Mouse (Mus musculus): ENCODE results near the gene Alyref. TPM values are rescaled to one million over a fixed set of nuclear protein-coding genes. Genes with fewer than 3 reads are reported as not detected.

The Alyref gene
- polyA plus RNA-seq, 1 experiment from 2014 or later = 277 TPM

DNA sequence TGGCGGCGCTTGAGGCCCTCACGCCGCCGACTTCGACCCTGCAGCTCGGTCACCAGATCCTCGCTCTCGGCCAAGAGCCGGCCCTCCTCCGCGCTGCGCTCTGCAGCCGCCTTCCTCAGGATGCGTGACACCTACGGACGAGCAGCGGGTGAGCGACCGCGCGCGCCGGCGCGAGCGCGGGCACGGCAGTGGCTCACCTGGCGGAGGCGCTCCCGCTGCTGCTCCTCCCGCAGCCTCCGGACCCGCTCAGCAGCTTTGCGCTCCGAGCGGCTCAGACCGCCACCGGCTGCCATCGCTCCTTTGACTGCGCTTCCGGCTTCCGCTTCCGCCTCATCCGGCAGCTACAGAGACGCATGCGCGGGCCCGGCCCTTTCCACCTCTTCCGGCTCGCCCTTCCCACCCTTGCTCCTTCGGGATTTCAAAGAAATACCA is 26.5 kb upstream of the Alyref start:
- Histone ChIP-seq H3K4me1 (replicated peaks) (peaks cover 67% of the 10 kb centered on the region), H3K36me3 (replicated peaks) (peaks cover 65% of the 10 kb centered on the region), H3K27ac (replicated peaks) (peak overlapping the region; percentile 96), H3K9me3 (replicated peaks) (no peaks in the 10 kb centered on the region), H3K9ac (peak overlapping the region; percentile 93), H3K27me3 (no peaks in the 10 kb centered on the region), H3K4me3 (replicated peaks) (peak overlapping the region; percentile 93), H3K4me2 (peak overlapping the region; percentile 90)
- WGBS (ENCODE audit: insufficient replicate concordance) = 1% methylated on average over 53 of the region's 53 CpGs
- ATAC-seq (ENCODE audit: insufficient read depth) = peak; percentile 64

DNA sequence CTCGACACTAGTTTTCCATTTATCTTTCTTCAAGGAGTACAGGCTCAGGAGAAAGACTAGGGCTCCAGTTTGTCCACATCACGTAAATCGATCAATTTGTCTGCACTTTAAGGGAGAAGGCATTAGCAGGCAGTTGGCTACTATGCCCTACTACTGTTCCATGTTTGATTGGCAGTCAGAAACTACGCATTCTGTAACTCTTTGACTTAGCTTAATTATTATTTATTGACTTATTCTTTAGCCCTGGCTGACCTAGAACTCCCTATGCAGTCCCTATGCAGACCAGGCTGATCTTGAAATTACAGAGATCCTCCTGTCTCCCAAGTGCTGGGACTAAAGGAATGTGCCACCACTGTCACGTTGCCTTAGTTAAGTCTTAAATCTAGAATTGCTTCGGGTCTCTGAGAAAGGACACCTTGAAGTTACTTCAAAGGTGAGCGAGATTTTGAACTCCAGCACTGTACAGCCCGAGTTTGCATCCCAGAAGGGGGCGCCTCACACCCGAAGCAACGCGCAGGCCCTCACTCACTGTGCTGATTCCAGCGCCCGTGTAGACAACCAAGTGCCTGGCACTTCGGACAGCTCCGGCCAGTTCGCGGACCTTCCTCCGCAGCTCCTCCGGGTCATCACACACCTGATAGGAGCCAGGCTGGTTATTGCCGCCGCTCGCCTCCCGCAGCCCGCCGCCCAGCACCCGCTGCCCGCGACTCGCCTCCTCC is 26.0 kb upstream of the Alyref start:
- peaks cover 66% of the 10 kb centered on the region for H3K36me3 ChIP-seq (replicated peaks)
- no peaks in the 10 kb centered on the region for H3K9me3 ChIP-seq (replicated peaks)
- H3K4me1 ChIP-seq (replicated peaks) = peaks cover 63% of the 10 kb centered on the region
- H3K4me3 ChIP-seq (replicated peaks) = peak overlapping the region; percentile 93
- H3K4me2 ChIP-seq = peak overlapping the region; percentile 90
- peak overlapping the region; percentile 96 for H3K27ac ChIP-seq (replicated peaks)
- H3K27me3 ChIP-seq = no peaks in the 10 kb centered on the region
- ATAC-seq (ENCODE audit: insufficient read depth) = peak; percentile 82
- 10% methylated on average over 30 of the region's 30 CpGs for WGBS (ENCODE audit: insufficient replicate concordance)
- H3K9ac ChIP-seq = peak overlapping the region; percentile 93

DNA sequence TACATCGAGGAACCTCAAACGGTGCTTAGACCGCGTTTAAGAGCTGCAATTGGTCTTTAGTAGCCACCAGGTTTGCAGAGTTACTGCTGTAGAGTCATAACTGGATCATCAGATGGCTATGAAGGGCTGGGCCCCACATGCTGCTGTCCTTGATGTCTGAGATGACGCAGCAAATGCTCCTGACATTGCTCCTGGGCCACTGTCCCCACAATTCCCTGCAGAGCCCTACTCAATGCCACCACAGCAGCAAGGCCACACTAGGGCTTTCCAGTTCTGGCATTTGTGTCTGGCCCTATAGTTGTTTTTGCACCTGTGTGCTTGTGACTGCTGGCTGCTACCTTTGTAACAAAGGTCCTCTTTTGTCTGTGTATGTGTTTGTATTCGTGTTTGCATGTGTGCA is 24.6 kb upstream of the Alyref start:
- 86% methylated on average over 6 of the region's 6 CpGs for WGBS (ENCODE audit: insufficient replicate concordance)
- Histone ChIP-seq H3K36me3 (replicated peaks) (peaks cover 71% of the 10 kb centered on the region), H3K4me3 (replicated peaks) (no peak overlapping the region), H3K27ac (replicated peaks) (no peak overlapping the region), H3K9ac (no peak overlapping the region), H3K27me3 (no peaks in the 10 kb centered on the region), H3K9me3 (replicated peaks) (no peaks in the 10 kb centered on the region), H3K4me1 (replicated peaks) (peaks cover 65% of the 10 kb centered on the region), H3K4me2 (0 out of 2 replicates have a peak overlapping the region, but pooled peaks have one; percentile 90)
- ATAC-seq (ENCODE audit: insufficient read depth) = no peak

DNA sequence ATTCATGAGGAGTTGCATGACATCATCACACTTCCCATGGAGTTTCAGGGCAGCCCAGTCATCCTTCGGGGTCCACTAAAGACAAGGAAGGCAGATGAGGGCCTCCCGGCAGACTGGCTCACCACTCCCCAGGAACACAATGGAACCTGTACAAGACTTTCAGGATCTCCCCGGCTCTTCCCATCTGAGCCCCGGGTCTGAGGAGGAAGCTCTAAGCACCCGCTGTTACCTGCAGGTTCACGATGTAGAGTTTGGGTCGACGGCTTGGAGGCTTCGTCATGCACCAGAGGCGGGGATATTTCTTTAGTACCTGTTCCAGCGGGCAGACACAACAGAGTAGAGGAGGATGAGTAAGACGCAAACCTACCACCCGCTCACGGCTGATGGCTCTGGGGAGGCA is 22.0 kb upstream of the Alyref start:
- 88% methylated on average over 14 of the region's 14 CpGs for WGBS (ENCODE audit: insufficient replicate concordance)
- ATAC-seq (ENCODE audit: insufficient read depth) = no peak
- Histone ChIP-seq H3K36me3 (replicated peaks) (peaks cover 67% of the 10 kb centered on the region), H3K9me3 (replicated peaks) (no peaks in the 10 kb centered on the region), H3K4me1 (replicated peaks) (peaks cover 61% of the 10 kb centered on the region), H3K4me3 (replicated peaks) (no peak overlapping the region), H3K4me2 (no peak overlapping the region), H3K27ac (replicated peaks) (no peak overlapping the region), H3K27me3 (no peaks in the 10 kb centered on the region), H3K9ac (no peak overlapping the region)

DNA sequence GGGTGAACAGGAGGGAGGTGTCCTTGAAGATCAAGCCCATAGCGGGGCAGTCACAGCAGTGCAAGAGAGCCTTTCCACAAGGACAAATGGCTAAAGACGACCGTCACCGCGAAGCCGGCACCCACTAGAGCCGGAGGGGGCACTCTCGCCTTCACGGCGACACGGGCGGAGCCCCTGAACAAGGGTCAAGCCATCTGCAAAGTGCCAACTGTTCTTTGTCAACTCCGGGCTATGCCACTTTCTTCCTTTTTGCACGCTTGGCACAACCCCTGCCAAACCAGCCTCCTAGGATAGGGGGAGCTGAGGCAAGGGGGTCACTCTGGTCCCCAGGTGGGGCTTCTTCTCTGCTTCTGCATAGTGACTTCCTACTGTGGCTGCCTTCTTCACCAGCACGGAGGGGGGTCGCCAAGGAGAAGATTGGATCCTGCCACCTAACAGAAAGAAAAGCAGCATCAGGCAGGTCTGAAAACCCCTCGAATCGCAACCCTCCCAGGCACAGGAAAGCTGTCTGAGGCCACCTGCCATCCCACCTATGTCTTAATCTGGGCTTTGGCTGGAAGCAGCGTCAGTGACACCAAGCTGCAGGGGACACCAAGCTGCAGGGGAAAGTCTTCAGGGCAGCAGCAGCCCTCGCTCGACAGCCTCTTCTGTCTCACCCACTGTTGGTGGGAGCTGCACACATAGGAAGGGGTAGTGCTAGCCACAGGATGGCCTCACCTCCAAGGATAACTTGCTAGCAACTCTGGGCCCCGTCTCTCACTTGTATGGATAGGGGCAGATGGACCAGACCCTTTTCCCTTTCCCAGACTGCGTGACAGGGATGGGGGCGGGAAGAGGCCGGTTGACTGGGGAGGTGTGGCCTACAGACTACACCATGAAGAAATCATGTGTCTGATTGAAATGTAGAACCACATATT is 20.7 kb upstream of the Alyref start:
- Histone ChIP-seq H3K9me3 (replicated peaks) (no peaks in the 10 kb centered on the region), H3K9ac (peak overlapping the region; percentile 34; the same call in 1 of the 2 replicates), H3K4me2 (peak overlapping the region; percentile 90), H3K27ac (replicated peaks) (peak overlapping the region; percentile 88), H3K4me3 (replicated peaks) (no peak overlapping the region), H3K36me3 (replicated peaks) (peaks cover 79% of the 10 kb centered on the region), H3K27me3 (no peaks in the 10 kb centered on the region), H3K4me1 (replicated peaks) (peaks cover 56% of the 10 kb centered on the region)
- ATAC-seq (ENCODE audit: insufficient read depth) = no peak
- WGBS (ENCODE audit: insufficient replicate concordance) = 90% methylated on average over 25 of the region's 25 CpGs

DNA sequence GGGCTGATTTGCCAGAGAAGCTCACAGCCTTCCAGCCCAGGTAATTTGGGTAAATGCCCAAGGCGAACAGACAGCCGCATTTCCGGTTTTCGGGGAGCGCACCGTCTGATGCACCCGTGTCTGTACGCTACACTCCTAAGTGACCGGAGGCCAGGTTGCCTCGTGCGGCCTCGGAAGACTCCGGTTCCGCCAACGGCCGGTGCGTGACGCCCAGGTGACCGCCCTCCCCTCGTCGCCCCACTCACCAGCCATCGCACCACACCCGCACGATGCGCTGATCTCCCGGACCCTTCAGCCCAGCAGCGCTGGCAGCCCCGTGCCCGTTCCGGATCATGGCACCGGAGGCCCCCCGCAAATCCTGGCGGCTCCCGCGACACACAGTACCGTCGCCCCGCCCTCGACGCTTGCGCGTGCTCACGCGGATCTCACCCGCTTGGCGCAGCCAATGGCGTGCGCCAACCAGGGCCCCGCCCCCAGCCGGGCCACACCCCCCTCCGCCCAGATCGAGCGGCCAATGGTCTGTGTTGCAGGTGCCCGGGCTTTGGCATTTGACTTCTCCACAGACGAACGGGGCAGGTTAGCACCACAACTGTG is 19.5 kb upstream of the Alyref start, which contains the start of gene Pcyt2:
Pcyt2 (minus strand) TSS at position 418 of the 594 bp plus-strand sequence.
- peak; percentile 94 for ATAC-seq (ENCODE audit: insufficient read depth)
- peak within 1 kb of the TSS; percentile 78 for H3K9ac ChIP-seq
- H3K27ac ChIP-seq (replicated peaks) = peak within 1 kb of the TSS; percentile 88
- peak within 1 kb of the TSS; percentile 90 for H3K4me2 ChIP-seq
- H3K27me3 ChIP-seq = no peaks in the 10 kb centered on the region
- no peaks in the 10 kb centered on the region for H3K9me3 ChIP-seq (replicated peaks)
- H3K36me3 ChIP-seq (replicated peaks) = peaks cover 79% of the 10 kb centered on the region
- peaks cover 52% of the 10 kb centered on the region for H3K4me1 ChIP-seq (replicated peaks)
- H3K4me3 ChIP-seq (replicated peaks) = peak within 1 kb of the TSS; percentile 91
- WGBS (ENCODE audit: insufficient replicate concordance) = under 1% methylated on average over 56 of the region's 56 CpGs

DNA sequence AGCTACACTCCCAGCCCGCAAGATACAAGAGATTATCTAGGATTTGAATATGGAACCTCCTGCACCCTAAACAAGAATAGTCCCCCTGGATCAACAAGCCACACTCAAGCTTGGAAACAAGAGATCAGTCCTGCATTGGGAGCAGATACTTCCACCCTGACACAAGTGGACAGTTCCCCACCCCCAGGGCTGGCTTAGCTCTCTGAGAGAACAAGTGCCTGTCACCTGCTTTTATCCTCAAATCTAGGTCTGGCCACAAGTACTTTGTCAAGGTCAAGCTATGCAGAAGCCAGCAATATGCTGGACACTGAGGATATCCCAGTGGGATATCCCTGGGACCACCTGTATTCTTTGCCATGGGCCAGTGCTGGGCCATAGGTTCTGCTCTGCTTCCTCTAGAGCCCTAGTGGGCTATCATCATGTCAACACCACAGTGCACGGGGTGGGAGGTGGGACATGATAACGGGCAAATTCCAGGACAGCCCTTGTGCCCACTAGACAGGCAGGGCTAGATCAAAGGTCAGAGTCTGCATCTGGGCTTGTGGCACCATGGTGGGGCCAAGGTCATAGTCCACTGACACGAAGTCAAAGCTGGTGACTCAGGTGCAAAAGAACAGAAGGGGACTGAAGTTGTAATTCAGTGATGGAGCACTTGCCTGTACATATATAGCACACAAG is 18.6 kb upstream of the Alyref start:
- peaks cover 50% of the 10 kb centered on the region for H3K4me1 ChIP-seq (replicated peaks)
- peak; percentile 5; the same call in 1 of the 2 replicates for ATAC-seq (ENCODE audit: insufficient read depth)
- H3K9ac ChIP-seq = peak overlapping the region; percentile 78
- H3K27ac ChIP-seq (replicated peaks) = peak overlapping the region; percentile 88
- H3K36me3 ChIP-seq (replicated peaks) = peaks cover 79% of the 10 kb centered on the region
- no peaks in the 10 kb centered on the region for H3K9me3 ChIP-seq (replicated peaks)
- WGBS (ENCODE audit: insufficient replicate concordance) = 31% methylated on average over 4 of the region's 4 CpGs
- H3K27me3 ChIP-seq = no peaks in the 10 kb centered on the region
- H3K4me3 ChIP-seq (replicated peaks) = peak overlapping the region; percentile 91
- peak overlapping the region; percentile 90 for H3K4me2 ChIP-seq

DNA sequence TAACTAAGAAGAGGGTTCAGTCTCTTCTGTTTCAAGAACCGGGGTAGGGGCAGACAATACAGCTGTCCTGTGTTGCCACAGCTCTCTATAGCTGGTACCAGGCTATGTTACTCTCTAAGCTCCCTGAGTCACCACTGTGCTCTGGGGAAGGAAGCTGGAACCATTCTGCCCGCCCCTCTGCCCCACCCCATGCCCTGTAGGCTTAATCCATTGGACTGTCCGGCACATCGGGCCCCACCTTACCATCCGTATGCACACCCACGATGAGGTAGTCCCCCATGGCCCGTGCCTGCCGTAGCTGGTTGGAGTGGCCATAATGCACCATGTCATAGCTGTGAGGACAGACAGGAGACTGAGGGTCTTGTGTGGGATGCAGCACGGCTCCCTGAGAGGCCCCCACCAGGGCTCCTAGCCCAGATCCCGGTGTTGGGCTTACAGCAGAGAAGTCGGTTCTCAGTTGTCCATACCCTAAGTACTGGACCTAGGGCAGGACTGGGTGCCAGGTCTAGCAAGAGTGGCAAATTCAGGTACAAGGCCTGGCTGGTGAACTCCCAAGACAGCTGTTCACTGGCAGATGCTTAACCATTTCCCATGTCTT is 17.5 kb upstream of the Alyref start:
- 78% methylated on average over 11 of the region's 11 CpGs for WGBS (ENCODE audit: insufficient replicate concordance)
- H3K4me2 ChIP-seq = peak overlapping the region; percentile 90
- peaks cover 50% of the 10 kb centered on the region for H3K4me1 ChIP-seq (replicated peaks)
- H3K4me3 ChIP-seq (replicated peaks) = peak overlapping the region; percentile 91; the same call in 1 of the 2 replicates
- H3K36me3 ChIP-seq (replicated peaks) = peaks cover 79% of the 10 kb centered on the region
- peak overlapping the region; percentile 27; the same call in 1 of the 2 replicates for H3K9ac ChIP-seq
- peak overlapping the region; percentile 88; the same call in 1 of the 2 replicates for H3K27ac ChIP-seq (replicated peaks)
- no peak for ATAC-seq (ENCODE audit: insufficient read depth)
- H3K27me3 ChIP-seq = no peaks in the 10 kb centered on the region
- no peaks in the 10 kb centered on the region for H3K9me3 ChIP-seq (replicated peaks)

DNA sequence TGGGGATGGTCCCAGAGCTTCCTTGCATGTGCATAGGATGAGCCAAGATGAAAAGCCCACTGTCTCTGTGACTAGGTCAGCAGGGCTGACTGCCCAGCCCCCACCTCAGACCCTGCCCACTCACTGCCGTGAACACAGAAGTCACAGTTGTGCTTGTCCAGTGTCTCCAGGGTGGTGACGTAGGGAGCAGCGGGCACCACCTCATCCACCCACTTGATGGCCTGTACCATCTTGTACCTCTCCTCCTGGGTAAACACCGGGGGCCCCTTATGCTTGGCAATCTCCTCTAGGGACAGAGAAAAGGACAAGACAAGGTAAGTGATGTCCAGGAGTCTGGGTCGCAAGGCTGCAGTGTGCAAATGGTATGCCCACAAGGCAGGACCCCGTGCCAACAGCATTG is 17.0 kb upstream of the Alyref start:
- no peak overlapping the region for H3K4me3 ChIP-seq (replicated peaks)
- 82% methylated on average over 6 of the region's 6 CpGs for WGBS (ENCODE audit: insufficient replicate concordance)
- H3K27ac ChIP-seq (replicated peaks) = no peak overlapping the region
- no peaks in the 10 kb centered on the region for H3K27me3 ChIP-seq
- H3K4me1 ChIP-seq (replicated peaks) = peaks cover 50% of the 10 kb centered on the region
- H3K9ac ChIP-seq = no peak overlapping the region
- H3K36me3 ChIP-seq (replicated peaks) = peaks cover 79% of the 10 kb centered on the region
- peak overlapping the region; percentile 90; the same call in 1 of the 2 replicates for H3K4me2 ChIP-seq
- H3K9me3 ChIP-seq (replicated peaks) = no peaks in the 10 kb centered on the region
- ATAC-seq (ENCODE audit: insufficient read depth) = no peak

DNA sequence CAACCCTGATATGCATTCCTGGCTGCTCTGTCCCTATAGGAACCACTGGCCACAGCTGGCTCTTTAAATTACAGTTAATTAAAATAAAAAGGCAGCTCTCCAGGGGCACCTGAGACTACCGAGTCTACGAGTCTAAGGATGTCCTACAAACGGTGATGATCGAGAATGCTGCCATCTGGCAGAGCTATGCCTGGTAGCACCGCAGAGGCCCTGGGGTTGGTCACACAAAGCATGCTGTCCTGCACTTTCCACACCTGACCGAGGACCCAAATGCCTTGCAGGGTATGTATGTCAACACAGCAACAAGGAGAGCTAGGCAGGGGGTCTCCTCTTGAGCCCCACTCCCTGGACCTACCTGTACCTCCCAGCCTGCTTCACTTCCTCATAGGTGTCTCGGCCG is 15.8 kb upstream of the Alyref start:
- 79% methylated on average over 8 of the region's 8 CpGs for WGBS (ENCODE audit: insufficient replicate concordance)
- peaks cover 71% of the 10 kb centered on the region for H3K36me3 ChIP-seq (replicated peaks)

More for the DNA sequence above, 15.8 kb upstream of the Alyref start:
- Histone ChIP-seq H3K4me3 (replicated peaks) (no peak overlapping the region), H3K4me2 (no peak overlapping the region), H3K9me3 (replicated peaks) (no peaks in the 10 kb centered on the region), H3K9ac (no peak overlapping the region), H3K27me3 (peaks cover 2% of the 10 kb centered on the region), H3K4me1 (replicated peaks) (peaks cover 56% of the 10 kb centered on the region), H3K27ac (replicated peaks) (no peak overlapping the region)
- ATAC-seq (ENCODE audit: insufficient read depth) = no peak
